Mouse (Mus musculus) neural tube, embryonic 14.5 days (tissue): ENCODE measurements around the gene Olfr325. TPM values are rescaled to one million over a fixed set of nuclear protein-coding genes. Genes with fewer than 3 reads are reported as not detected.

Source experiments
- ATAC-seq: fragments of 200-750 bp; cut with Nextera tagmentation; 2 replicates; pipeline ENCODE4 v1.8.0; 2017; ENCODE audit warnings: low read depth, mild to moderate bottlenecking, moderate TSS enrichment, moderate library complexity
- H3K27ac ChIP-seq: fragments of 300-500 bp; sonication (generic); 2 replicates; pipeline ENCODE4 v1.5.1; 2014; ENCODE audit warnings: low read depth, mild to moderate bottlenecking, control low read depth, low read length, moderate library complexity, mixed read lengths
- H3K27me3 ChIP-seq: fragments of 300-500 bp; sonication (generic); 2 replicates; pipeline ENCODE4 v1.6.1; 2014; ENCODE audit warnings: low read length; ENCODE audit not compliant: control insufficient read depth, insufficient read depth
- H3K36me3 ChIP-seq: fragments of 300-500 bp; sonication (generic); 2 replicates; pipeline ENCODE4 v1.6.1; 2014; ENCODE audit warnings: low read length, mixed read lengths; ENCODE audit not compliant: control insufficient read depth, insufficient read depth
- H3K4me1 ChIP-seq: fragments of 300-500 bp; sonication (generic); 2 replicates; pipeline ENCODE4 v1.6.1; 2014; ENCODE audit warnings: low read length; ENCODE audit not compliant: control insufficient read depth, insufficient read depth
- H3K4me2 ChIP-seq: fragments of 300-500 bp; sonication (generic); 2 replicates; pipeline ENCODE4 v1.6.1; 2014; ENCODE audit warnings: mild to moderate bottlenecking, low read depth, low read length, control low read depth
- H3K4me3 ChIP-seq: fragments of 300-500 bp; sonication (generic); 2 replicates; pipeline ENCODE4 v1.5.1; 2014; ENCODE audit warnings: low read depth, low read length, control low read depth, mixed read lengths
- H3K9ac ChIP-seq: fragments of 300-500 bp; sonication (generic); replicated peaks from 2 replicates; pipeline ENCODE4 v1.6.1; 2014; ENCODE audit warnings: low read depth, mild to moderate bottlenecking, control low read depth, low read length, mixed read lengths
- H3K9me3 ChIP-seq: fragments of 300-500 bp; sonication (generic); 2 replicates; pipeline ENCODE4 v1.6.1; 2016; ENCODE audit warnings: low read length; ENCODE audit not compliant: control insufficient read depth
- WGBS: fragments of 180-500 bp; shearing (Covaris S2); extraction: QIAGEN DNeasy Blood & Tissue Kit; methylation state at CpG from one replicate; pipeline ENCODE4 v1.1.7; 2014; 5-methylcytosine and 5-hydroxymethylcytosine counted together
- polyA plus RNA-seq: library from polyadenylated mRNA; unstranded; fragments of >200 nt; fragmentation: Nextera tagmentation; extraction: Ambion mirVana; gene quantifications from 2 replicates; pipeline ENCODE4 v1.2.1, GENCODE M21; 2014

Gene Olfr325
- polyA plus RNA-seq, 1 experiment from 2014 or later, result not detected

- no peaks in the 10 kb centered on the region for H3K4me1 ChIP-seq
- H3K27me3 ChIP-seq, result no peaks in the 10 kb centered on the region
- 92% methylated on average over 4 of the region's 4 CpGs for WGBS
- H3K4me2 ChIP-seq, result no peak within 1 kb of the TSS
- H3K9me3 ChIP-seq, result no peaks in the 10 kb centered on the region
- no peak within 1 kb of the TSS for H3K9ac ChIP-seq
- ATAC-seq, result no peak
- no peaks in the 10 kb centered on the region for H3K36me3 ChIP-seq
- H3K4me3 ChIP-seq, result no peak within 1 kb of the TSS
- no peak within 1 kb of the TSS for H3K27ac ChIP-seq
Measured at GRCm38 (mm10) chr11:58615975-58616374, 38.4 kb downstream of the Olfr325 start, which contains the start of gene 2210407C18Rik. Gene 2210407C18Rik, minus strand, starts transcription at chr11:58616075.

- no peak overlapping the region for H3K27ac ChIP-seq
- no peaks in the 10 kb centered on the region for H3K4me1 ChIP-seq
- no peak for ATAC-seq
- 75% methylated on average over 3 of the region's 3 CpGs for WGBS
- H3K9ac ChIP-seq, result no peak overlapping the region
- H3K4me3 ChIP-seq, result no peak overlapping the region
- H3K4me2 ChIP-seq, result no peak overlapping the region
- no peaks in the 10 kb centered on the region for H3K27me3 ChIP-seq
- no peaks in the 10 kb centered on the region for H3K36me3 ChIP-seq
- no peaks in the 10 kb centered on the region for H3K9me3 ChIP-seq
Measured at GRCm38 (mm10) chr11:58618369-58618768, 40.8 kb downstream of the Olfr325 start.

GRCm38 (mm10) chr11:58618793-58619192, 41.3 kb downstream of the Olfr325 start:
- no peak for ATAC-seq
- Histone ChIP-seq H3K9me3 (no peaks in the 10 kb centered on the region), H3K27me3 (no peaks in the 10 kb centered on the region), H3K36me3 (no peaks in the 10 kb centered on the region), H3K4me2 (no peak overlapping the region), H3K9ac (no peak overlapping the region), H3K4me1 (no peaks in the 10 kb centered on the region), H3K27ac (no peak overlapping the region), H3K4me3 (no peak overlapping the region)
- WGBS, result 62% methylated on average over 6 of the region's 6 CpGs

GRCm38 (mm10) chr11:58626146-58626545, 48.6 kb downstream of the Olfr325 start:
- Histone ChIP-seq H3K9ac (no peak overlapping the region), H3K36me3 (no peaks in the 10 kb centered on the region), H3K27ac (no peak overlapping the region), H3K4me1 (no peaks in the 10 kb centered on the region), H3K9me3 (no peaks in the 10 kb centered on the region), H3K4me3 (no peak overlapping the region), H3K27me3 (no peaks in the 10 kb centered on the region), H3K4me2 (no peak overlapping the region)
- no peak for ATAC-seq
- 51% methylated on average over 4 of the region's 4 CpGs for WGBS

GRCm38 (mm10) chr11:58630401-58630800, 52.9 kb downstream of the Olfr325 start, which contains the start of gene Olfr323:
Gene Olfr323, minus strand, starts transcription at chr11:58630501.
- H3K9me3 ChIP-seq, result no peaks in the 10 kb centered on the region
- no peaks in the 10 kb centered on the region for H3K36me3 ChIP-seq
- no peak within 1 kb of the TSS for H3K27ac ChIP-seq
- WGBS, result 77% methylated on average over 5 of the region's 5 CpGs
- no peak for ATAC-seq
- H3K4me3 ChIP-seq, result no peak within 1 kb of the TSS
- H3K9ac ChIP-seq, result no peak within 1 kb of the TSS
- H3K27me3 ChIP-seq, result no peaks in the 10 kb centered on the region
- no peaks in the 10 kb centered on the region for H3K4me1 ChIP-seq
- no peak within 1 kb of the TSS for H3K4me2 ChIP-seq

Other genes with a start within 250 kb of the Olfr325 start
- gene Zfp672, start 247.4 kb upstream of the Olfr325 start, polyA plus RNA-seq, result 44.4 and 44.5 TPM in 2 replicates
- 32.8 and 36.2 TPM in 2 replicates for gene Sh3bp5l, start 247.0 kb upstream of the Olfr325 start, polyA plus RNA-seq
- not detected in 2 replicates for gene Lypd8, start 198.7 kb upstream of the Olfr325 start, polyA plus RNA-seq
- not detected in 2 replicates for gene 1810065E05Rik, start 156.6 kb upstream of the Olfr325 start, polyA plus RNA-seq
- gene Gm12253, start 145.2 kb upstream of the Olfr325 start, polyA plus RNA-seq, result not detected in 2 replicates
- not detected in 2 replicates for gene Lypd9, start 124.8 kb upstream of the Olfr325 start, polyA plus RNA-seq
- gene Olfr30, start 115.5 kb upstream of the Olfr325 start, polyA plus RNA-seq, result not detected in 2 replicates
- gene Olfr332, start 85.2 kb upstream of the Olfr325 start, polyA plus RNA-seq, result not detected in 2 replicates
- not detected in 2 replicates for gene Olfr331, start 75.2 kb upstream of the Olfr325 start, polyA plus RNA-seq
- gene Olfr330, start 42.9 kb upstream of the Olfr325 start, polyA plus RNA-seq, result 0.39 TPM in 1 of 2 replicates, not detected in the other
- 0.08 and 0.16 TPM in 2 replicates for gene Olfr329-ps, start 31.3 kb upstream of the Olfr325 start, polyA plus RNA-seq
- 0.12 and 0.18 TPM in 2 replicates for gene Olfr328, start 22.1 kb upstream of the Olfr325 start, polyA plus RNA-seq
- 0.13 TPM in 1 of 2 replicates, not detected in the other for gene Olfr224, start 7.2 kb upstream of the Olfr325 start, polyA plus RNA-seq
- gene Olfr324, start 17.4 kb downstream of the Olfr325 start, polyA plus RNA-seq, result 0.15 and 0.42 TPM in 2 replicates
- not detected in 2 replicates for gene 2210407C18Rik, start 38.3 kb downstream of the Olfr325 start, polyA plus RNA-seq
- gene Olfr323, start 52.8 kb downstream of the Olfr325 start, polyA plus RNA-seq, result not detected in 2 replicates
- 0.15 and 0.21 TPM in 2 replicates for gene Trim58, start 62.7 kb downstream of the Olfr325 start, polyA plus RNA-seq
- gene Olfr322, start 81.1 kb downstream of the Olfr325 start, polyA plus RNA-seq, result not detected in 2 replicates
- not detected in 2 replicates for gene Olfr320, start 103.4 kb downstream of the Olfr325 start, polyA plus RNA-seq
- gene Olfr319, start 121.4 kb downstream of the Olfr325 start, polyA plus RNA-seq, result not detected in 2 replicates
- not detected in 2 replicates for gene Olfr318, start 146.3 kb downstream of the Olfr325 start, polyA plus RNA-seq
- gene Olfr317, start 161.5 kb downstream of the Olfr325 start, polyA plus RNA-seq, result 0.48 and 0.63 TPM in 2 replicates
- gene Olfr316, start 175.0 kb downstream of the Olfr325 start, polyA plus RNA-seq, result not detected in 2 replicates
- not detected in 2 replicates for gene Olfr315, start 195.5 kb downstream of the Olfr325 start, polyA plus RNA-seq
- not detected in 2 replicates for gene Olfr314, start 205.2 kb downstream of the Olfr325 start, polyA plus RNA-seq
- gene Fam183b, start 224.2 kb downstream of the Olfr325 start, polyA plus RNA-seq, result 6.9 and 13.2 TPM in 2 replicates
- gene Olfr313, start 237.3 kb downstream of the Olfr325 start, polyA plus RNA-seq, result not detected in 2 replicates